Mouse (Mus musculus) hindlimb bud, embryonic 11.5 days (tissue): ENCODE measurements around the gene Ogg1.

Experiments used
- DNase-seq: peaks from one replicate; pipeline ENCODE4 v3.0.0-alpha.2; 2012; ENCODE audit warnings: low read depth, low spot score; ENCODE audit errors: extremely low spot score

The Ogg1 gene

GRCm38 (mm10) chr6:113326533-113327315 lies at the start of gene Ogg1:
Gene Ogg1, plus strand, starts transcription at chr6:113326972.
- DNase-seq: peak; percentile 95

GRCm38 (mm10) chr6:113281676-113282075 lies 45.1 kb upstream of the Ogg1 start:
- no peak for DNase-seq

- DNase-seq: peak; percentile 69
Observed at GRCm38 (mm10) chr6:113282101-113282802, 44.5 kb upstream of the Ogg1 start, which contains the start of gene Cpne9. Gene Cpne9, plus strand, starts transcription at chr6:113282307.

GRCm38 (mm10) chr6:113282969-113283368 lies 43.8 kb upstream of the Ogg1 start:
- DNase-seq: no peak

GRCm38 (mm10) chr6:113283500-113283899 lies 43.3 kb upstream of the Ogg1 start:
- no peak for DNase-seq

- no peak for DNase-seq
Observed at GRCm38 (mm10) chr6:113284931-113285330, 41.8 kb upstream of the Ogg1 start.

- DNase-seq: no peak
Observed at GRCm38 (mm10) chr6:113286316-113286715, 40.5 kb upstream of the Ogg1 start.

GRCm38 (mm10) chr6:113287236-113287635 lies 39.5 kb upstream of the Ogg1 start:
- DNase-seq: no peak

GRCm38 (mm10) chr6:113289346-113289745 lies 37.4 kb upstream of the Ogg1 start:
- DNase-seq: no peak

- no peak for DNase-seq
Observed at GRCm38 (mm10) chr6:113290346-113290745, 36.4 kb upstream of the Ogg1 start.

GRCm38 (mm10) chr6:113292938-113293337 lies 33.8 kb upstream of the Ogg1 start:
- DNase-seq: no peak

- DNase-seq: no peak
Observed at GRCm38 (mm10) chr6:113296046-113296445, 30.7 kb upstream of the Ogg1 start.

- DNase-seq: no peak
Observed at GRCm38 (mm10) chr6:113296639-113297038, 30.1 kb upstream of the Ogg1 start.

- DNase-seq: no peak
Observed at GRCm38 (mm10) chr6:113301350-113301749, 25.4 kb upstream of the Ogg1 start.

GRCm38 (mm10) chr6:113302258-113302657 lies 24.5 kb upstream of the Ogg1 start:
- DNase-seq: peak; percentile 53

GRCm38 (mm10) chr6:113306322-113306985 lies 20.3 kb upstream of the Ogg1 start:
- DNase-seq: peak; percentile 96

GRCm38 (mm10) chr6:113306986-113307349 lies 19.8 kb upstream of the Ogg1 start, which contains the start of gene Brpf1:
Gene Brpf1, plus strand, starts transcription at chr6:113307137.
- DNase-seq: peak; percentile 67

- DNase-seq: no peak
Observed at GRCm38 (mm10) chr6:113307481-113308121, 19.2 kb upstream of the Ogg1 start.

- DNase-seq: no peak
Observed at GRCm38 (mm10) chr6:113308141-113308540, 18.6 kb upstream of the Ogg1 start.

- DNase-seq: no peak
Observed at GRCm38 (mm10) chr6:113315972-113316371, 10.8 kb upstream of the Ogg1 start.

GRCm38 (mm10) chr6:113329396-113329795 lies 2.6 kb downstream of the Ogg1 start:
- no peak for DNase-seq
